Comparison of ENCODE assay signal across 9 mouse cellular contexts in the genomic region with DNA sequence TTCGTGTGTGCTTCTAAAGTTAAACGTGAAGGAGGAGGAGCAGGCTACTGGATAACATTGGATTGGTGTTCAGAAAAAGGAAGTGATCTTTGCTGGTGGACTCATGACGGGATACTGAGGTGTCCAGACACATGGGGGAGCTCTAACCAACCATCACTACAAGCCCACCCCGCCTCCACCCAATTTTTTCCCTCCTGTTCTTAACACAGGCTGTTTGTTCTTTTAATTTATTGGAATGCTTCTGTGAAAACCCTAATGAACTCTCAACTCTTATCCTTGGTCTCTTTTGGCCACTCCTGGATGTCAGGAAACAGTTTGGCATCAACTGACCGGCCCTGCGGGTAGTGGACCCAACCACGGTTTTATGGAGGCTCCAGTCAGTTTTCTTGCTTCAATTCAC. TPM values are rescaled to one million over a fixed set of nuclear protein-coding genes. Genes with fewer than 3 reads are reported as not detected.
DNase-seq lines count a peak whose midpoint lies in the region; ATAC-seq and TF ChIP-seq lines count a peak whose summit lies in the region.
"Had no signal": no experiment of that assay in that cellular context is flagged by ENCODE, and none has a peak within 500 bp of the region (broad histone marks: within the 10 kb centered on the region; RNA-seq: fewer than 3 reads in every experiment).

No protein-coding gene starts in this region.

- no peaks in the 10 kb centered on the region for H3K9me3 ChIP-seq in MEL (replicated peaks; ENCODE audit: insufficient read depth, low read length)
- no peaks in the 10 kb centered on the region for H3K9me3 ChIP-seq in forebrain, embryonic 15.5 days
- no peaks in the 10 kb centered on the region for H3K9me3 ChIP-seq in forebrain, embryonic 10.5 days
- H3K9me3 ChIP-seq: embryonic facial prominence, embryonic 12.5 days had no signal

- intact Hi-C loops in left cerebral cortex, postnatal 36 days (cut with DNase I) = no loop called here

- peak; percentile 30 for DNase-seq in left cerebral cortex, adult 11 months (ENCODE audit: low spot score)
- no peak for DNase-seq in left cerebral cortex, postnatal 36 days (ENCODE audit: low spot score in 2 of 2)
- peak; percentile 81 for DNase-seq in MEL (ENCODE audit: low read depth, low spot score)
- no peak for DNase-seq in forebrain, embryonic 10.5 days (ENCODE audit: extremely low spot score, low spot score)

- H3K4me3 ChIP-seq in MEL (ENCODE audit: control insufficient read depth in 1 of 2, insufficient read depth in 1 of 2, low read depth in 2 of 2, low read length in 2 of 2) = no peak overlapping the region
- no peak overlapping the region for H3K4me3 ChIP-seq in cortical plate, adult 2 months (ENCODE audit: insufficient read depth, low read length)
- H3K4me3 ChIP-seq in forebrain, embryonic 15.5 days = no peak overlapping the region
- no peak overlapping the region for H3K4me3 ChIP-seq in forebrain, embryonic 10.5 days
- H3K4me3 ChIP-seq: embryonic facial prominence, embryonic 12.5 days had no signal

- H3K4me1 ChIP-seq in MEL (ENCODE audit: control insufficient read depth in 1 of 2, insufficient read depth in 2 of 2, low read length in 2 of 2) = peaks cover 15 to 21% of the 10 kb centered on the region in 2 experiments
- H3K4me1 ChIP-seq in cortical plate, adult 2 months (ENCODE audit: control insufficient read depth, insufficient read depth, low read length) = no peaks in the 10 kb centered on the region; the same call in 1 of the 2 replicates
- no peaks in the 10 kb centered on the region for H3K4me1 ChIP-seq in forebrain, embryonic 15.5 days
- H3K4me1 ChIP-seq in forebrain, embryonic 10.5 days = peaks cover 22% of the 10 kb centered on the region

- peak; percentile 47 to 72 (median 68) for TF ChIP-seq CTCF in MEL (IDR thresholded peaks at IDR 0.05 in 2 of 3, conservative IDR thresholded peaks at IDR 0.05 in 1 of 3; ENCODE audit: control insufficient read depth in 1 of 3, insufficient read depth in 1 of 3, low read depth in 2 of 3, low read length in 3 of 3, poor library complexity in 1 of 3, severe bottlenecking in 1 of 3)
- peak; percentile 25; the same call in 1 of the 2 replicates for TF ChIP-seq CTCF in cortical plate, adult 2 months (IDR thresholded peaks at IDR 0.05; ENCODE audit: extremely low read depth, insufficient read depth, low read length)

- TF ChIP-seq POLR2A in MEL (IDR thresholded peaks at IDR 0.05; ENCODE audit: control insufficient read depth in 1 of 2, insufficient read depth in 1 of 2, low read depth in 1 of 2, low read length in 2 of 2, poor library complexity in 1 of 2) = no peak
- TF ChIP-seq POLR2A in cortical plate, adult 2 months (IDR thresholded peaks at IDR 0.05; ENCODE audit: extremely low read depth, insufficient read depth, low read length) = no peak

- TF ChIP-seq RAD21 in MEL (IDR thresholded peaks at IDR 0.05; ENCODE audit: low read depth, low read length) = peak; percentile 60

- H3K79me2 ChIP-seq in MEL (ENCODE audit: control insufficient read depth, insufficient read depth, low read length, poor library complexity) = no peaks in the 10 kb centered on the region

- ATAC-seq in monocyte, adult 5-6 weeks (replicated peaks; ENCODE audit: insufficient number of reproducible peaks, low FRiP score, low TSS enrichment, poor library complexity, severe bottlenecking) = peak; percentile 94
- ATAC-seq in megakaryocyte-erythroid progenitor cell, adult 5-6 weeks (replicated peaks; ENCODE audit: low FRiP score, low TSS enrichment, poor library complexity, severe bottlenecking) = no peak
- no peak for ATAC-seq in forebrain, embryonic 15.5 days (replicated peaks)

- WGBS in forebrain, embryonic 15.5 days = 88% methylated on average over 7 of the region's 7 CpGs
- WGBS in forebrain, embryonic 10.5 days = 89% methylated on average over 7 of the region's 7 CpGs

- H3K9ac ChIP-seq in MEL (ENCODE audit: control insufficient read depth, low read depth, low read length, poor library complexity, severe bottlenecking) = no peak overlapping the region
- no peak overlapping the region for H3K9ac ChIP-seq in forebrain, embryonic 15.5 days (replicated peaks)
- H3K9ac ChIP-seq: embryonic facial prominence, embryonic 12.5 days had no signal

- H3K27me3 ChIP-seq in MEL (ENCODE audit: control insufficient read depth in 1 of 2, insufficient read depth in 2 of 2, low read length in 2 of 2) = no peaks in the 10 kb centered on the region
- no peaks in the 10 kb centered on the region for H3K27me3 ChIP-seq in forebrain, embryonic 15.5 days
- H3K27me3 ChIP-seq in forebrain, embryonic 10.5 days (ENCODE audit: poor library complexity, severe bottlenecking) = no peaks in the 10 kb centered on the region
- H3K27me3 ChIP-seq: embryonic facial prominence, embryonic 12.5 days had no signal

- H3K36me3 ChIP-seq in MEL (ENCODE audit: control insufficient read depth in 1 of 2, insufficient read depth in 2 of 2, low read length in 2 of 2) = peaks cover 0 to 20% of the 10 kb centered on the region in 2 experiments; a peak in 2 of 4 replicates
- no peaks in the 10 kb centered on the region for H3K36me3 ChIP-seq in forebrain, embryonic 15.5 days
- H3K36me3 ChIP-seq in forebrain, embryonic 10.5 days (replicated peaks) = no peaks in the 10 kb centered on the region
- H3K36me3 ChIP-seq: embryonic facial prominence, embryonic 12.5 days had no signal

- peak overlapping the region; percentile 74 for H3K27ac ChIP-seq in MEL (ENCODE audit: control insufficient read depth, low read depth, low read length)
- H3K27ac ChIP-seq in cortical plate, adult 2 months (ENCODE audit: insufficient read depth, low read length) = peak overlapping the region; percentile 37; the same call in 1 of the 2 replicates
- H3K27ac ChIP-seq in forebrain, embryonic 15.5 days (replicated peaks) = no peak overlapping the region
- no peak overlapping the region for H3K27ac ChIP-seq in forebrain, embryonic 10.5 days
- H3K27ac ChIP-seq: embryonic facial prominence, embryonic 12.5 days had no signal

- H3K4me2 ChIP-seq in forebrain, embryonic 15.5 days (replicated peaks) = no peak overlapping the region
- H3K4me2 ChIP-seq: embryonic facial prominence, embryonic 12.5 days had no signal

- peak in 1 of 2 experiments; percentile 30; a peak in 1 of 4 replicates for TF ChIP-seq EP300 in MEL (IDR thresholded peaks at IDR 0.05; ENCODE audit: low read depth in 1 of 2, low read length in 2 of 2)

TF ChIP-seq in MEL, 35 proteins besides CTCF, POLR2A, EP300 and RAD21:
- no peak for TF ChIP-seq HCFC1 (IDR thresholded peaks at IDR 0.05; ENCODE audit: low read depth, low read length)
- no peak for TF ChIP-seq USF2 (IDR thresholded peaks at IDR 0.05; ENCODE audit: borderline replicate concordance in 1 of 2, insufficient read depth in 1 of 2, low read depth in 1 of 2, low read length in 2 of 2)
- no peak for TF ChIP-seq MAFK (IDR thresholded peaks at IDR 0.05; ENCODE audit: borderline replicate concordance, low read depth, low read length)
- TF ChIP-seq ZC3H11A (IDR thresholded peaks at IDR 0.05; ENCODE audit: low read depth, low read length) = peak; percentile 52
- TF ChIP-seq TBP (IDR thresholded peaks at IDR 0.05; ENCODE audit: low read depth, low read length) = no peak
- peak; percentile 69 for TF ChIP-seq SMC3 (IDR thresholded peaks at IDR 0.05; ENCODE audit: low read depth, low read length)
- TF ChIP-seq KAT2A (conservative IDR thresholded peaks at IDR 0.05; ENCODE audit: low read depth, low read length) = no peak
- TF ChIP-seq MYB (IDR thresholded peaks at IDR 0.05; ENCODE audit: low read depth, low read length) = no peak

RNA-seq across cellular contexts. Expression of a gene that starts 33.3 kb away (rescaled TPM):
- total RNA-seq in left cerebral cortex, postnatal 36 days (2021) = 10 to 100 TPM; 89.3 to 89.6 TPM
- total RNA-seq in MEL (2012; rRNA removed) = 14.0 and 33.0 TPM in 2 replicates
- polyA plus RNA-seq in MEL (2012; ENCODE audit: insufficient read depth in 1 of 2, insufficient read length in 2 of 2, low read depth in 1 of 2, low replicate concordance in 2 of 2, missing spikeins in 1 of 2) = 10 to 100 TPM in 1 of 2 experiments, not detected in 1; 52.9 TPM
- 75.3 and 76.7 TPM in 2 replicates for polyA plus RNA-seq in cortical plate, adult 2 months (2012; rRNA removed)
- total RNA-seq in monocyte, adult 5-6 weeks (2017) = 301 to 321 TPM (median 307 TPM) in 3 replicates
- 21.4 and 29.3 TPM in 2 replicates for total RNA-seq in megakaryocyte-erythroid progenitor cell, adult 5-6 weeks (2014; fragmentation: Nextera tagmentation)
- total RNA-seq in megakaryocyte-erythroid progenitor cell, adult 5-6 weeks (2017) = 37.2 and 52.9 TPM in 2 replicates
- polyA plus RNA-seq in forebrain, embryonic 15.5 days (2015; fragmentation: Nextera tagmentation; extraction: Ambion mirVana) = 29.9 and 31.5 TPM in 2 replicates
- 55.4 and 59.3 TPM in 2 replicates for polyA plus RNA-seq in forebrain, embryonic 10.5 days (2016; fragmentation: Nextera tagmentation; extraction: Ambion mirVana)

Comparison
In these comparisons a context has a peak if more than half of its experiments do, and no peak if none do; other contexts are left out.
1. DNase-seq: peak in left cerebral cortex, adult 11 months (single experiment) and MEL (single experiment); none in left cerebral cortex, postnatal 36 days (0 of 2) and forebrain, embryonic 10.5 days (single experiment).
2. H3K27ac ChIP-seq: peak in MEL (single experiment) and cortical plate, adult 2 months (single experiment); none in forebrain, embryonic 15.5 days (single experiment) and forebrain, embryonic 10.5 days (single experiment).